Mouse (Mus musculus) myocyte (in vitro differentiated cells): Measurements from ENCODE around the gene Cmtm6.

Experiments used
- POLR2A ChIP-seq: IDR thresholded peaks from one replicate; pipeline ENCODE4 v1.6.1; 2011; ENCODE audit warnings: low read depth, mild to moderate bottlenecking, control low read depth, moderate library complexity; ENCODE audit not compliant: insufficient read length
- USF1 ChIP-seq: IDR thresholded peaks from one replicate; pipeline ENCODE4 v1.6.1; 2011; ENCODE audit warnings: low read depth, mild to moderate bottlenecking, control low read depth, moderate library complexity

DNA sequence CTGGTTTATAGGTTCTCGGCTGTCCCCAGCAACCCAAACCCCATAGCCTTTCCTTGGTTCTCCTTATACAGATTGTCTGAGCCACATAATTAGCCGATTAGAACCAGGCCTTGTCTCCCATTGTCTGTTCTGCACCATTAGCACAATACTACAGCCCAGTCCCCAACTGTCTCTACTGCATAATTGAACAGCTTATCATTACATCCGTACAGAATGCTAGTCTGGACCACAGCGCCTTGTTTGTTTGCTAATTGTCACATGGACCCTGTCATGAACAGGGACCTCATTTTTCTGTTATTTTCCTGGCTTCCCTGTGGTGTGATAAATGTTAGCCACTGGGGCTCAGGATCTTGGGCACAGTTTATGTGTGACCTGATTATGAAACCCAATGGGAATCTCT is 29.0 kb downstream of the Cmtm6 start:
- TF ChIP-seq POLR2A (no peak), USF1 (no peak)
